9 mouse cellular contexts compared by ENCODE assay signal in the genomic region with DNA sequence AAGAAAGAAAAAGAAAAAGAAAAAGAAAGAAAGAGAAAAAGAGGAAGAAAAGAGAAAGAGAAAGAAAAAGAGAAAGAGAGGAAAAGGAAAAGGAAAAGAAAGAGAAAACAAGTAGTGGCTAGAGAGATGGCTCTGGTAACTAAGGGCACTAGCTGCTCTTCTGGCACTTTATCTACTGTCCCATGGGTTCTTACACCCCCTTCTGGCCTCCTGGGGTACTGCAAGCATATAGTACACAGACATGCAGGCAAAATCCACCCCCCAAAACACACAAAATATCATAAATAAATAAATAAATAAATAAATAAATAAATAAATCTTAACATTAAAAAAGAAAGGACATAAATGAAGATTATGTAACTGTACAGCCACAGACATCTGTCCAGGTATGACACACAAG. TPM values are rescaled to one million over a fixed set of nuclear protein-coding genes. Genes with fewer than 3 reads are reported as not detected.
DNase-seq lines count a peak whose midpoint lies in the region; ATAC-seq and TF ChIP-seq lines count a peak whose summit lies in the region.
"Had no signal": no experiment of that assay in that cellular context is flagged by ENCODE, and none has a peak within 500 bp of the region (broad histone marks: within the 10 kb centered on the region; RNA-seq: fewer than 3 reads in every experiment).

No protein-coding gene starts in this region.

- no peaks in the 10 kb centered on the region for H3K27me3 ChIP-seq in heart, embryonic 11.5 days (ENCODE audit: control insufficient read depth, insufficient read depth, low read length)
- H3K27me3 ChIP-seq: limb, embryonic 15.5 days had no signal

- H3K36me3 ChIP-seq in heart, embryonic 11.5 days (ENCODE audit: control insufficient read depth, insufficient read depth, low read length) = no peaks in the 10 kb centered on the region
- H3K36me3 ChIP-seq: limb, embryonic 15.5 days had no signal

- no peaks in the 10 kb centered on the region for H3K9me3 ChIP-seq in heart, embryonic 11.5 days (replicated peaks; ENCODE audit: control insufficient read depth, low read length)
- H3K9me3 ChIP-seq: limb, embryonic 15.5 days had no signal

- TF ChIP-seq POLR2A in cortical plate, adult 2 months (IDR thresholded peaks at IDR 0.05; ENCODE audit: extremely low read depth, insufficient read depth, low read length) = no peak

- no peak overlapping the region for H3K4me3 ChIP-seq in heart, embryonic 11.5 days (ENCODE audit: low read depth, low read length)
- no peak overlapping the region for H3K4me3 ChIP-seq in cortical plate, adult 2 months (ENCODE audit: insufficient read depth, low read length)
- H3K4me3 ChIP-seq: limb, embryonic 15.5 days had no signal

- peak; percentile 48; the same call in 1 of the 2 replicates for TF ChIP-seq CTCF in cortical plate, adult 2 months (IDR thresholded peaks at IDR 0.05; ENCODE audit: extremely low read depth, insufficient read depth, low read length)

- DNase-seq in heart, adult 18-20 months = peak; percentile 40 to 81
- DNase-seq in 3T3-L1 (ENCODE audit: low read depth, low spot score) = peak; percentile 82
- peak; percentile 49 for DNase-seq in Muller cell, postnatal 12 days (ENCODE audit: inconsistent ontology term)
- DNase-seq in testis, postnatal 14 days (ENCODE audit: low spot score) = peak; percentile 27

- H3K4me2 ChIP-seq in heart, embryonic 11.5 days = no peak overlapping the region
- H3K4me2 ChIP-seq: limb, embryonic 15.5 days had no signal

- ATAC-seq in heart, embryonic 11.5 days (replicated peaks; ENCODE audit: insufficient number of reproducible peaks, low FRiP score, low TSS enrichment) = no peak
- peak; percentile 75 for ATAC-seq in inflammation-experienced regulatory T-cells, adult 6 months
- ATAC-seq in megakaryocyte progenitor cell, adult 5-6 weeks (replicated peaks; ENCODE audit: poor library complexity) = peak; percentile 90

- no peak overlapping the region for H3K27ac ChIP-seq in heart, embryonic 11.5 days (ENCODE audit: low read depth, low read length)
- H3K27ac ChIP-seq in cortical plate, adult 2 months (ENCODE audit: insufficient read depth, low read length) = no peak overlapping the region
- H3K27ac ChIP-seq: limb, embryonic 15.5 days had no signal

- H3K4me1 ChIP-seq in heart, embryonic 11.5 days (ENCODE audit: control insufficient read depth, insufficient read depth, low read length) = no peaks in the 10 kb centered on the region
- H3K4me1 ChIP-seq in cortical plate, adult 2 months (ENCODE audit: control insufficient read depth, insufficient read depth, low read length) = no peaks in the 10 kb centered on the region
- H3K4me1 ChIP-seq: limb, embryonic 15.5 days had no signal

- H3K9ac ChIP-seq in heart, embryonic 11.5 days (ENCODE audit: low read depth, low read length) = no peak overlapping the region
- H3K9ac ChIP-seq: limb, embryonic 15.5 days had no signal

RNA-seq across cellular contexts. Expression of a gene that starts 20.4 kb away (rescaled TPM):
- under 1 TPM; 0.10 to 0.15 TPM for total RNA-seq in heart, adult 18-20 months (2021)
- 0.53 and 0.55 TPM in 2 replicates for polyA plus RNA-seq in heart, embryonic 11.5 days (2014; fragmentation: Nextera tagmentation; extraction: Ambion mirVana)
- 1.5 and 2.1 TPM in 2 replicates for polyA plus RNA-seq in cortical plate, adult 2 months (2012; rRNA removed)
- under 1 TPM; 0.20 to 0.44 (median 0.35) TPM for polyA plus RNA-seq in inflammation-experienced regulatory T-cells, adult 6 months (2017; shearing (Covaris generic))
- total RNA-seq in megakaryocyte progenitor cell, adult 5-6 weeks (2015) = 0.68 and 1.2 TPM in 2 replicates
- total RNA-seq in megakaryocyte progenitor cell, adult 5-6 weeks (2017) = 0.42 and 1.0 TPM in 2 replicates

RNA-seq across cellular contexts. Expression of a gene that starts 22.6 kb away (rescaled TPM):
- 1 to 10 TPM; 3.6 to 4.6 TPM for total RNA-seq in heart, adult 18-20 months (2021)
- polyA plus RNA-seq in heart, embryonic 11.5 days (2014; fragmentation: Nextera tagmentation; extraction: Ambion mirVana) = 20.3 and 21.0 TPM in 2 replicates
- polyA plus RNA-seq in cortical plate, adult 2 months (2012; rRNA removed) = 33.3 and 34.5 TPM in 2 replicates
- 10 to 100 TPM; 14.9 to 22.9 (median 15.5) TPM for polyA plus RNA-seq in inflammation-experienced regulatory T-cells, adult 6 months (2017; shearing (Covaris generic))
- 6.2 and 9.2 TPM in 2 replicates for total RNA-seq in megakaryocyte progenitor cell, adult 5-6 weeks (2015)
- total RNA-seq in megakaryocyte progenitor cell, adult 5-6 weeks (2017) = 10.0 and 16.9 TPM in 2 replicates

RNA-seq across cellular contexts. Expression of a gene that starts 48.1 kb away (rescaled TPM):
- total RNA-seq in heart, adult 18-20 months (2021) = not detected
- not detected in 2 replicates for polyA plus RNA-seq in heart, embryonic 11.5 days (2014; fragmentation: Nextera tagmentation; extraction: Ambion mirVana)
- 0.04 TPM in 1 of 2 replicates, not detected in the other for polyA plus RNA-seq in cortical plate, adult 2 months (2012; rRNA removed)
- polyA plus RNA-seq in inflammation-experienced regulatory T-cells, adult 6 months (2017; shearing (Covaris generic)) = not detected
- total RNA-seq in megakaryocyte progenitor cell, adult 5-6 weeks (2015) = not detected in 2 replicates
- not detected in 2 replicates for total RNA-seq in megakaryocyte progenitor cell, adult 5-6 weeks (2017)
- polyA plus RNA-seq: limb, embryonic 15.5 days had no signal

Comparison
In these comparisons a context has a peak if more than half of its experiments do, and no peak if none do; other contexts are left out.
1. DNase-seq: peak in every context shown above with its lines; median percentile 82 in 3T3-L1; 60 in heart, adult 18-20 months; 49 in Muller cell, postnatal 12 days; 27 in testis, postnatal 14 days.